Mouse (Mus musculus): ENCODE results near the gene Rab4a. TPM values are rescaled to one million over a fixed set of nuclear protein-coding genes. Genes with fewer than 3 reads are reported as not detected.
A peak's percentile ranks its signal among the peaks of the same experiment; 100 is the strongest.
"Not testable (repeated sequence)": the region's sequence is repeated elsewhere in the genome, so short reads cannot be mapped to it uniquely, and the experiment has no call there.

The Rab4a gene
- polyA plus RNA-seq, 1 experiment from 2014 or later: 50.8 TPM

GRCm38 (mm10) chr8:123807852-123808573 is 2.2 kb downstream of the Rab4a start:
- H3K4me2 ChIP-seq (replicated peaks; ENCODE audit: low read depth, low read length): peak overlapping the region; percentile 92; the same call in 1 of the 2 replicates

GRCm38 (mm10) chr8:123808671-123809070 is 2.9 kb downstream of the Rab4a start:
- H3K4me3 ChIP-seq (ENCODE audit: low read length): no peak overlapping the region
- H3K27ac ChIP-seq (ENCODE audit: low read length): no peak overlapping the region
- peaks cover 28% of the 10 kb centered on the region for H3K4me1 ChIP-seq (ENCODE audit: insufficient read depth, low read length)
- no peaks in the 10 kb centered on the region for H3K27me3 ChIP-seq (ENCODE audit: insufficient read depth, low read length)
- H3K36me3 ChIP-seq (ENCODE audit: insufficient read depth, low read length): no peaks in the 10 kb centered on the region
- no peaks in the 10 kb centered on the region for H3K9me3 ChIP-seq (ENCODE audit: low read length)
- 81% methylated on average over 7 of the region's 7 CpGs for WGBS
- H3K9ac ChIP-seq (replicated peaks; ENCODE audit: low read length): no peak overlapping the region
- no peak for ATAC-seq (ENCODE audit: low FRiP score, low TSS enrichment)
- no peak overlapping the region for H3K4me2 ChIP-seq (replicated peaks; ENCODE audit: low read depth, low read length)

More at GRCm38 (mm10) chr8:123807852-123808573, 2.2 kb downstream of the Rab4a start:
- H3K27ac ChIP-seq (ENCODE audit: low read length): no peak overlapping the region
- H3K36me3 ChIP-seq (ENCODE audit: insufficient read depth, low read length): no peaks in the 10 kb centered on the region
- H3K27me3 ChIP-seq (ENCODE audit: insufficient read depth, low read length): no peaks in the 10 kb centered on the region
- H3K4me1 ChIP-seq (ENCODE audit: insufficient read depth, low read length): peaks cover 25% of the 10 kb centered on the region
- ATAC-seq (ENCODE audit: low FRiP score, low TSS enrichment): no peak
- H3K4me3 ChIP-seq (ENCODE audit: low read length): no peak overlapping the region
- H3K9me3 ChIP-seq (ENCODE audit: low read length): no peaks in the 10 kb centered on the region
- WGBS: 71% methylated on average over 6 of the region's 6 CpGs
- no peak overlapping the region for H3K9ac ChIP-seq (replicated peaks; ENCODE audit: low read length)

GRCm38 (mm10) chr8:123809342-123809741 is 3.6 kb downstream of the Rab4a start:
- H3K27me3 ChIP-seq (ENCODE audit: insufficient read depth, low read length); ATAC-seq (ENCODE audit: low FRiP score, low TSS enrichment); H3K36me3 ChIP-seq (ENCODE audit: insufficient read depth, low read length); H3K4me3 ChIP-seq (ENCODE audit: low read length); H3K27ac ChIP-seq (ENCODE audit: low read length); H3K9me3 ChIP-seq (ENCODE audit: low read length); H3K9ac ChIP-seq (replicated peaks; ENCODE audit: low read length); H3K4me2 ChIP-seq (replicated peaks; ENCODE audit: low read depth, low read length): not testable (repeated sequence)
- H3K4me1 ChIP-seq (ENCODE audit: insufficient read depth, low read length): peaks cover 26% of the 10 kb centered on the region
- WGBS: 92% methylated on average over 4 of the region's 4 CpGs

- H3K9ac ChIP-seq (replicated peaks; ENCODE audit: low read length): no peak overlapping the region
- no peak for ATAC-seq (ENCODE audit: low FRiP score, low TSS enrichment)
- no peak overlapping the region for H3K4me3 ChIP-seq (ENCODE audit: low read length)
- no peaks in the 10 kb centered on the region for H3K9me3 ChIP-seq (ENCODE audit: low read length)
- WGBS: 86% methylated on average over 5 of the region's 5 CpGs
- H3K4me2 ChIP-seq (replicated peaks; ENCODE audit: low read depth, low read length): no peak overlapping the region
- H3K4me1 ChIP-seq (ENCODE audit: insufficient read depth, low read length): peaks cover 10% of the 10 kb centered on the region
- peaks cover 5% of the 10 kb centered on the region; the same call in 1 of the 2 replicates for H3K36me3 ChIP-seq (ENCODE audit: insufficient read depth, low read length)
- no peak overlapping the region for H3K27ac ChIP-seq (ENCODE audit: low read length)
- H3K27me3 ChIP-seq (ENCODE audit: insufficient read depth, low read length): no peaks in the 10 kb centered on the region
Observed at GRCm38 (mm10) chr8:123812227-123812626, 6.4 kb downstream of the Rab4a start.

GRCm38 (mm10) chr8:123813173-123813891 is 7.5 kb downstream of the Rab4a start:
- H3K27ac ChIP-seq (ENCODE audit: low read length): no peak overlapping the region

GRCm38 (mm10) chr8:123813892-123814266 is 8.1 kb downstream of the Rab4a start:
- Histone ChIP-seq H3K9ac (replicated peaks; ENCODE audit: low read length) (no peak overlapping the region), H3K4me1 (ENCODE audit: insufficient read depth, low read length) (peaks cover 4% of the 10 kb centered on the region; the same call in 1 of the 2 replicates), H3K27me3 (ENCODE audit: insufficient read depth, low read length) (no peaks in the 10 kb centered on the region), H3K9me3 (ENCODE audit: low read length) (no peaks in the 10 kb centered on the region), H3K27ac (ENCODE audit: low read length) (no peak overlapping the region), H3K4me3 (ENCODE audit: low read length) (no peak overlapping the region), H3K36me3 (ENCODE audit: insufficient read depth, low read length) (peaks cover 5% of the 10 kb centered on the region; the same call in 1 of the 2 replicates), H3K4me2 (replicated peaks; ENCODE audit: low read depth, low read length) (no peak overlapping the region)
- ATAC-seq (ENCODE audit: low FRiP score, low TSS enrichment): no peak
- 86% methylated on average over 4 of the region's 4 CpGs for whole genome bisulfite sequencing

More at GRCm38 (mm10) chr8:123813173-123813891, 7.5 kb downstream of the Rab4a start:
- peaks cover 4% of the 10 kb centered on the region; the same call in 1 of the 2 replicates for H3K4me1 ChIP-seq (ENCODE audit: insufficient read depth, low read length)
- no peak for ATAC-seq (ENCODE audit: low FRiP score, low TSS enrichment)
- H3K27me3 ChIP-seq (ENCODE audit: insufficient read depth, low read length): no peaks in the 10 kb centered on the region
- H3K4me2 ChIP-seq (replicated peaks; ENCODE audit: low read depth, low read length): no peak overlapping the region
- no peak overlapping the region for H3K4me3 ChIP-seq (ENCODE audit: low read length)
- no peak overlapping the region for H3K9ac ChIP-seq (replicated peaks; ENCODE audit: low read length)
- 62% methylated on average over 16 of the region's 16 CpGs for WGBS
- no peaks in the 10 kb centered on the region for H3K9me3 ChIP-seq (ENCODE audit: low read length)
- peaks cover 5% of the 10 kb centered on the region; the same call in 1 of the 2 replicates for H3K36me3 ChIP-seq (ENCODE audit: insufficient read depth, low read length)

- H3K9me3 ChIP-seq (ENCODE audit: low read length): no peaks in the 10 kb centered on the region
- WGBS: 83% methylated on average over 11 of the region's 11 CpGs
- no peak overlapping the region for H3K4me2 ChIP-seq (replicated peaks; ENCODE audit: low read depth, low read length)
- no peak for ATAC-seq (ENCODE audit: low FRiP score, low TSS enrichment)
- H3K4me1 ChIP-seq (ENCODE audit: insufficient read depth, low read length): peaks cover 4% of the 10 kb centered on the region; the same call in 1 of the 2 replicates
- H3K36me3 ChIP-seq (ENCODE audit: insufficient read depth, low read length): peaks cover 5% of the 10 kb centered on the region; the same call in 1 of the 2 replicates
- H3K9ac ChIP-seq (replicated peaks; ENCODE audit: low read length): no peak overlapping the region
- H3K27ac ChIP-seq (ENCODE audit: low read length): no peak overlapping the region
- no peaks in the 10 kb centered on the region for H3K27me3 ChIP-seq (ENCODE audit: insufficient read depth, low read length)
- no peak overlapping the region for H3K4me3 ChIP-seq (ENCODE audit: low read length)
Observed at GRCm38 (mm10) chr8:123815325-123815724, 9.5 kb downstream of the Rab4a start.

- H3K9ac ChIP-seq (replicated peaks; ENCODE audit: low read length): no peak overlapping the region
Observed at GRCm38 (mm10) chr8:123816939-123817338, 11.2 kb downstream of the Rab4a start.

GRCm38 (mm10) chr8:123817747-123818146 is 12.0 kb downstream of the Rab4a start:
- Histone ChIP-seq H3K36me3 (ENCODE audit: insufficient read depth, low read length) (peaks cover 5% of the 10 kb centered on the region; the same call in 1 of the 2 replicates), H3K4me3 (ENCODE audit: low read length) (no peak overlapping the region), H3K27me3 (ENCODE audit: insufficient read depth, low read length) (no peaks in the 10 kb centered on the region), H3K27ac (ENCODE audit: low read length) (no peak overlapping the region), H3K4me1 (ENCODE audit: insufficient read depth, low read length) (peaks cover 4% of the 10 kb centered on the region; the same call in 1 of the 2 replicates), H3K9ac (replicated peaks; ENCODE audit: low read length) (no peak overlapping the region), H3K9me3 (ENCODE audit: low read length) (no peaks in the 10 kb centered on the region), H3K4me2 (replicated peaks; ENCODE audit: low read depth, low read length) (no peak overlapping the region)
- ATAC-seq (ENCODE audit: low FRiP score, low TSS enrichment): no peak
- 91% methylated on average over 11 of the region's 11 CpGs for WGBS

More at GRCm38 (mm10) chr8:123816939-123817338, 11.2 kb downstream of the Rab4a start:
- Histone ChIP-seq H3K4me1 (ENCODE audit: insufficient read depth, low read length) (peaks cover 4% of the 10 kb centered on the region; the same call in 1 of the 2 replicates), H3K4me2 (replicated peaks; ENCODE audit: low read depth, low read length) (no peak overlapping the region), H3K27me3 (ENCODE audit: insufficient read depth, low read length) (no peaks in the 10 kb centered on the region), H3K4me3 (ENCODE audit: low read length) (no peak overlapping the region), H3K27ac (ENCODE audit: low read length) (no peak overlapping the region), H3K9me3 (ENCODE audit: low read length) (no peaks in the 10 kb centered on the region), H3K36me3 (ENCODE audit: insufficient read depth, low read length) (peaks cover 5% of the 10 kb centered on the region; the same call in 1 of the 2 replicates)
- ATAC-seq (ENCODE audit: low FRiP score, low TSS enrichment): no peak
- 75% methylated on average over 8 of the region's 8 CpGs for WGBS
